Mouse (Mus musculus) neural tube, embryonic 12.5 days (tissue): ENCODE data around the gene Car4. TPM values are rescaled to one million over a fixed set of nuclear protein-coding genes. Genes with fewer than 3 reads are reported as not detected.

ENCODE experiments used
- ATAC-seq: fragments of 200-750 bp; cut with Nextera tagmentation; 2 replicates; pipeline ENCODE4 v1.8.0; 2017; ENCODE audit warnings: low read depth, mild to moderate bottlenecking, moderate TSS enrichment, moderate library complexity; ENCODE audit not compliant: low FRiP score
- H3K27ac ChIP-seq: fragments of 300-500 bp; sonication (generic); 2 replicates; pipeline ENCODE4 v1.5.1; 2016
- H3K27me3 ChIP-seq: fragments of 300-500 bp; sonication (generic); replicated peaks from 2 replicates; pipeline ENCODE4 v1.6.1; 2016; ENCODE audit warnings: mild to moderate bottlenecking
- H3K36me3 ChIP-seq: fragments of 300-500 bp; sonication (generic); 2 replicates; pipeline ENCODE4 v1.6.1; 2016; ENCODE audit warnings: mild to moderate bottlenecking
- H3K4me1 ChIP-seq: fragments of 300-500 bp; sonication (generic); 2 replicates; pipeline ENCODE4 v1.6.1; 2016
- H3K4me2 ChIP-seq: fragments of 300-500 bp; sonication (generic); replicated peaks from 2 replicates; pipeline ENCODE4 v1.6.1; 2016; ENCODE audit warnings: mild to moderate bottlenecking
- H3K4me3 ChIP-seq: fragments of 300-500 bp; sonication (generic); 2 replicates; pipeline ENCODE4 v1.5.1; 2016
- H3K9ac ChIP-seq: fragments of 300-500 bp; sonication (generic); 2 replicates; pipeline ENCODE4 v1.6.1; 2016; ENCODE audit warnings: mild to moderate bottlenecking
- H3K9me3 ChIP-seq: fragments of 300-500 bp; sonication (generic); 2 replicates; pipeline ENCODE4 v1.6.1; 2016; ENCODE audit warnings: mild to moderate bottlenecking
- WGBS: fragments of 180-500 bp; shearing (Covaris S2); methylation state at CpG from one replicate; pipeline ENCODE4 v1.1.7; 2016; 5-methylcytosine and 5-hydroxymethylcytosine counted together
- polyA plus RNA-seq: library from polyadenylated mRNA; unstranded; fragments of >200 nt; fragmentation: Nextera tagmentation; extraction: Ambion mirVana; gene quantifications from 2 replicates; pipeline ENCODE4 v1.2.1, GENCODE M21; 2016

Gene Car4
- polyA plus RNA-seq, 1 experiment from 2014 or later: 5.7 TPM

DNA sequence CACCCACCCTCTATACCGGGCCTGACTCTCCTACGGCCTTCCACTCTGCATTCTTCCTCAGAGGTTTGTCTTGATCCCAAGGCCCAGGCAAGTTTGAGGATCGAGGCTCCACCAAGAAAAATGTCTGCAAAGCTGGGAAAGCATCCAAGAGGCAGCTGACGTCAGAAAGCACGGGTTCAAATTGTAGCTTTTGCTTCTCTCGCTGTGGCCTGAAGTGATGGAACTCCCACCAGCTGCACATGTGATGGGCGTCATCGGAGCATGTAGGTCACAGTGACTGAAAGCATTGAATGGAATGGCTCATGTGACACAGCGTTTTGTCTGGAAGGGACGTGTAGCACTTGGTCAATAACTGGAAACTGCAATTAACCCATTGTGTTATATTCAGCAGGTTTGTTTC lies 17.4 kb upstream of the Car4 start:
- H3K27me3 ChIP-seq: peaks cover 10% of the 10 kb centered on the region; the same call in 1 of the 2 replicates
- no peak overlapping the region for H3K4me2 ChIP-seq
- no peak overlapping the region for H3K4me3 ChIP-seq
- no peaks in the 10 kb centered on the region for H3K36me3 ChIP-seq
- 79% methylated on average over 10 of the region's 10 CpGs for WGBS
- H3K27ac ChIP-seq: no peak overlapping the region
- no peak overlapping the region for H3K9ac ChIP-seq
- ATAC-seq: no peak
- H3K4me1 ChIP-seq: peaks cover 16% of the 10 kb centered on the region
- no peaks in the 10 kb centered on the region for H3K9me3 ChIP-seq

GRCm38 (mm10) chr11:84943948-84944347 lies 13.6 kb upstream of the Car4 start:
- H3K9ac ChIP-seq: no peak overlapping the region
- no peak for ATAC-seq
- H3K4me1 ChIP-seq: peaks cover 16% of the 10 kb centered on the region
- no peaks in the 10 kb centered on the region for H3K36me3 ChIP-seq
- H3K27ac ChIP-seq: no peak overlapping the region
- H3K9me3 ChIP-seq: no peaks in the 10 kb centered on the region
- peaks cover 10% of the 10 kb centered on the region; the same call in 1 of the 2 replicates for H3K27me3 ChIP-seq
- H3K4me3 ChIP-seq: 0 out of 2 replicates have a peak overlapping the region, but pooled peaks have one; percentile 7
- under 1% methylated on average over 15 of the region's 15 CpGs for WGBS
- H3K4me2 ChIP-seq: peak overlapping the region; percentile 49

DNA sequence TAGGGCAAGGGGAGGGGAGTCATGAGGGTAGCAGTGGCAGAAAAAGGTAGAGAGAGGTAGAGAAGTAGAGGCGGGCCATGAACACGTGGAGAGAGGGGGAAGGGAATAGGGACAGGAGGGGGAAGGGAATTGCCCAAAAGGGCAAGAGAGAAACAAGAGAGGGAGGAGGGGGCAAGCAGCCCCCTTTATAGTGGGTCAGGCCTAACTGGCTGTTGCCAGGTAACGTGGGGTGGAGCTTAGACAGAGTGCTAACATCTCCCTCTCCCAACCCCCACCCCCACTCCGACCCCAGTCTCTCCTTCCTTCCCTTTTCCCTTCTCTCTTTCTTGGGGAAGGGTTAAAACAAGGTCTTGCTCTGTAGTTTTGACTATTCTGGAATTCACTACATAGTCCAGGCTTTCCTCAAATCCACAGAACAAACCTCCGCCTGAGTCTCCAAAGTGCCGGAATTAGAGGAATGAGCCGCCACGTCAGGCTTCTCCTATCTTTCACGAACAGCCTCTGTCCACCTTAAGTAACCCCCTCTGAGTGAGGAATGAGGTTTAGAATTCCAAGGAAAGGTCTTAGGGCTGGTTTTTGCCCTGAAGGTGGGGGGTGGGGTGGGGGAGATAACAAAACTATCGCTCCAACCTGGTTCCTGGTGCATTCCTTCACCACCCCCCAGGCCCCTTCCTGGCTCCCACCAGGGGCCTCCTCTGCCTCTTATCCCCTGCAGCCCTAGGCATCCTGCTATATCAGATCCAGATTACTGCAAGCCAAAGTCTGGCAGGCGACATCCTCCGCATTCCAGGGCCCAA lies 12.7 kb upstream of the Car4 start:
- H3K9ac ChIP-seq: no peak overlapping the region
- H3K4me1 ChIP-seq: peaks cover 16% of the 10 kb centered on the region
- WGBS: 7% methylated on average over 12 of the region's 12 CpGs
- H3K36me3 ChIP-seq: no peaks in the 10 kb centered on the region
- H3K27ac ChIP-seq: no peak overlapping the region
- peak overlapping the region; percentile 49 for H3K4me2 ChIP-seq
- H3K27me3 ChIP-seq: peaks cover 10% of the 10 kb centered on the region; the same call in 1 of the 2 replicates
- H3K9me3 ChIP-seq: no peaks in the 10 kb centered on the region
- H3K4me3 ChIP-seq: no peak overlapping the region
- no peak for ATAC-seq

- Histone ChIP-seq H3K27ac (no peak overlapping the region), H3K9ac (no peak overlapping the region), H3K36me3 (no peaks in the 10 kb centered on the region), H3K27me3 (peaks cover 10% of the 10 kb centered on the region; the same call in 1 of the 2 replicates), H3K4me1 (peaks cover 16% of the 10 kb centered on the region), H3K4me2 (no peak overlapping the region), H3K4me3 (no peak overlapping the region), H3K9me3 (no peaks in the 10 kb centered on the region)
- no peak for ATAC-seq
- 74% methylated on average over 3 of the region's 3 CpGs for WGBS
Measured at GRCm38 (mm10) chr11:84945841-84946240, 11.7 kb upstream of the Car4 start.

GRCm38 (mm10) chr11:84947206-84947605 lies 10.4 kb upstream of the Car4 start:
- Histone ChIP-seq H3K4me3 (no peak overlapping the region), H3K4me2 (no peak overlapping the region), H3K9ac (no peak overlapping the region), H3K27ac (no peak overlapping the region), H3K9me3 (no peaks in the 10 kb centered on the region), H3K4me1 (peaks cover 16% of the 10 kb centered on the region), H3K27me3 (peaks cover 10% of the 10 kb centered on the region; the same call in 1 of the 2 replicates), H3K36me3 (no peaks in the 10 kb centered on the region)
- ATAC-seq: no peak
- WGBS: 62% methylated on average over 6 of the region's 6 CpGs

- no peak overlapping the region for H3K4me3 ChIP-seq
- H3K27ac ChIP-seq: no peak overlapping the region
- ATAC-seq: no peak
- H3K36me3 ChIP-seq: no peaks in the 10 kb centered on the region
- no peaks in the 10 kb centered on the region for H3K9me3 ChIP-seq
- no peak overlapping the region for H3K9ac ChIP-seq
- peaks cover 16% of the 10 kb centered on the region for H3K4me1 ChIP-seq
- peaks cover 10% of the 10 kb centered on the region; the same call in 1 of the 2 replicates for H3K27me3 ChIP-seq
- WGBS: 49% methylated on average over 3 of the region's 3 CpGs
- no peak overlapping the region for H3K4me2 ChIP-seq
Measured at GRCm38 (mm10) chr11:84948114-84948513, 9.5 kb upstream of the Car4 start.

GRCm38 (mm10) chr11:84948526-84948925 lies 9.1 kb upstream of the Car4 start:
- Histone ChIP-seq H3K36me3 (no peaks in the 10 kb centered on the region), H3K27me3 (peaks cover 10% of the 10 kb centered on the region; the same call in 1 of the 2 replicates), H3K27ac (no peak overlapping the region), H3K4me3 (no peak overlapping the region), H3K9ac (no peak overlapping the region), H3K4me1 (peaks cover 16% of the 10 kb centered on the region), H3K4me2 (no peak overlapping the region), H3K9me3 (no peaks in the 10 kb centered on the region)
- 64% methylated on average over 3 of the region's 3 CpGs for WGBS
- no peak for ATAC-seq

- Histone ChIP-seq H3K9me3 (no peaks in the 10 kb centered on the region), H3K27me3 (peaks cover 16% of the 10 kb centered on the region), H3K4me2 (no peak overlapping the region), H3K27ac (no peak overlapping the region), H3K36me3 (no peaks in the 10 kb centered on the region), H3K4me3 (no peak overlapping the region), H3K9ac (no peak overlapping the region), H3K4me1 (peaks cover 3% of the 10 kb centered on the region)
- no peak for ATAC-seq
- 61% methylated on average over 2 of the region's 2 CpGs for WGBS
Measured at GRCm38 (mm10) chr11:84952611-84953010, 5.0 kb upstream of the Car4 start.

GRCm38 (mm10) chr11:84956400-84956799 lies 1.2 kb upstream of the Car4 start:
- ATAC-seq: no peak
- 38% methylated on average over 5 of the region's 5 CpGs for WGBS

GRCm38 (mm10) chr11:84957171-84957570 lies 415 bp upstream of the Car4 start:
- no peaks in the 10 kb centered on the region for H3K9me3 ChIP-seq
- H3K9ac ChIP-seq: no peak overlapping the region
- peak overlapping the region; percentile 25 for H3K4me3 ChIP-seq
- no peak for ATAC-seq
- 14% methylated on average over 15 of the region's 15 CpGs for WGBS
- H3K4me2 ChIP-seq: peak overlapping the region; percentile 63
- H3K27ac ChIP-seq: no peak overlapping the region
- no peaks in the 10 kb centered on the region for H3K36me3 ChIP-seq
- peaks cover 17% of the 10 kb centered on the region for H3K4me1 ChIP-seq
- H3K27me3 ChIP-seq: peaks cover 44% of the 10 kb centered on the region

More at GRCm38 (mm10) chr11:84956400-84956799, 1.2 kb upstream of the Car4 start:
- H3K27ac ChIP-seq: no peak overlapping the region
- H3K4me3 ChIP-seq: no peak overlapping the region
- H3K9me3 ChIP-seq: no peaks in the 10 kb centered on the region
- no peak overlapping the region for H3K9ac ChIP-seq
- no peak overlapping the region for H3K4me2 ChIP-seq
- peaks cover 17% of the 10 kb centered on the region for H3K4me1 ChIP-seq
- H3K27me3 ChIP-seq: peaks cover 44% of the 10 kb centered on the region
- H3K36me3 ChIP-seq: no peaks in the 10 kb centered on the region

DNA sequence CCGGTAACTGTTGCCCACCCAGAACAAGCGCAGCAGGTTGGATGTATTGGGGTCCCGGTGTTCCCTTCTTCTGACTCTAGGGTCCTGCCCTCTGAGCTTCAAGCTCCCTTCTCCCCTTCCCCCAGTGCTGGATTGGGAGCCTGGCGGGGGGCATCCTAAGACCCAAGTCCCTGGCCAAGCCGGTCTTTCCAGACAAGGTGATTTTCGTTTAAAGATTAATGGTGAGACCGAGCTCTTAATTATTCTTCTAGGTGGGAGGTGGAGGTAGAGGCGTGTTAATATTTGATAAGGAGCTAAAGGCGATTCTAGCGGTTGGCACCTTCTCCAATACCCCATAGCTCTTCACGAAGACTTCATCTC lies 665 bp downstream of the Car4 start:
- Histone ChIP-seq H3K4me3 (peak overlapping the region; percentile 25), H3K4me2 (peak overlapping the region; percentile 63), H3K9ac (no peak overlapping the region), H3K27ac (no peak overlapping the region), H3K9me3 (no peaks in the 10 kb centered on the region), H3K36me3 (no peaks in the 10 kb centered on the region), H3K4me1 (peaks cover 17% of the 10 kb centered on the region), H3K27me3 (peaks cover 44% of the 10 kb centered on the region)
- 6% methylated on average over 11 of the region's 11 CpGs for WGBS
- ATAC-seq: no peak

GRCm38 (mm10) chr11:84959181-84959580 lies 1.6 kb downstream of the Car4 start:
- no peak overlapping the region for H3K4me3 ChIP-seq
- H3K4me1 ChIP-seq: peaks cover 17% of the 10 kb centered on the region
- no peak overlapping the region for H3K27ac ChIP-seq
- H3K36me3 ChIP-seq: no peaks in the 10 kb centered on the region
- no peaks in the 10 kb centered on the region for H3K9me3 ChIP-seq
- no peak overlapping the region for H3K4me2 ChIP-seq
- ATAC-seq: no peak
- 48% methylated on average over 5 of the region's 5 CpGs for WGBS
- no peak overlapping the region for H3K9ac ChIP-seq
- peaks cover 44% of the 10 kb centered on the region for H3K27me3 ChIP-seq
